Mouse (Mus musculus): ENCODE measurements at regions not wholly inside any gene's neighbourhood (a gene's known extent, or its start where the extent isn't known, plus 50 kb on each side); places are given as distances from the start of the nearest gene placed in this dataset.
A peak's percentile ranks its signal among the peaks of the same experiment; 100 is the strongest.

DNA sequence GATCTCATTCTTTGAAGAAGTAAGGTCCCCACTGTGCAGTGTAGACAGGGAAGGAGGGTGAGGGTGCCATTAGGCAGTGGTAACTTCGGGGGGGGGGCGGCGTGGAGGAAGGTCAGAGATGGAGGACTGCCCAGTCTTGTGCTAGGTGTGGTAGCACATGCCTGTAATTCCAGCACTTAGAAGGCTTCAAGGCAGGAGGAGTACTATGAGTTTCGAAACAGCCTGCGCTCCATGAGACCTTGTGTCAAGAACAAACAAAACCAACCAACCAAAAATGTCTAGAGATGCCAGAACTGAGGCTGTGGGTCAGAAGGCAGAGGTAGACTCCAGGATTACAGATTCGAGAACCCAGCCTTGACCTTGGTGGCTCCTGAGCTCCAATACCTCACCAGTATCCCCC is 130.8 kb downstream of the Pja1 start:
- Histone ChIP-seq H3K4me2 (no peak overlapping the region), H3K4me1 (replicated peaks) (no peaks in the 10 kb centered on the region), H3K4me3 (no peak overlapping the region), H3K9me3 (replicated peaks) (no peaks in the 10 kb centered on the region), H3K27ac (no peak overlapping the region), H3K36me3 (no peaks in the 10 kb centered on the region), H3K27me3 (0 out of 2 replicates have a peak, but pooled peaks cover 3% of the 10 kb centered on the region), H3K9ac (no peak overlapping the region)
- 76% methylated on average over 6 of the region's 6 CpGs for WGBS
- ATAC-seq (replicated peaks; ENCODE audit: insufficient number of reproducible peaks, insufficient read depth, low FRiP score, low read depth): no peak

DNA sequence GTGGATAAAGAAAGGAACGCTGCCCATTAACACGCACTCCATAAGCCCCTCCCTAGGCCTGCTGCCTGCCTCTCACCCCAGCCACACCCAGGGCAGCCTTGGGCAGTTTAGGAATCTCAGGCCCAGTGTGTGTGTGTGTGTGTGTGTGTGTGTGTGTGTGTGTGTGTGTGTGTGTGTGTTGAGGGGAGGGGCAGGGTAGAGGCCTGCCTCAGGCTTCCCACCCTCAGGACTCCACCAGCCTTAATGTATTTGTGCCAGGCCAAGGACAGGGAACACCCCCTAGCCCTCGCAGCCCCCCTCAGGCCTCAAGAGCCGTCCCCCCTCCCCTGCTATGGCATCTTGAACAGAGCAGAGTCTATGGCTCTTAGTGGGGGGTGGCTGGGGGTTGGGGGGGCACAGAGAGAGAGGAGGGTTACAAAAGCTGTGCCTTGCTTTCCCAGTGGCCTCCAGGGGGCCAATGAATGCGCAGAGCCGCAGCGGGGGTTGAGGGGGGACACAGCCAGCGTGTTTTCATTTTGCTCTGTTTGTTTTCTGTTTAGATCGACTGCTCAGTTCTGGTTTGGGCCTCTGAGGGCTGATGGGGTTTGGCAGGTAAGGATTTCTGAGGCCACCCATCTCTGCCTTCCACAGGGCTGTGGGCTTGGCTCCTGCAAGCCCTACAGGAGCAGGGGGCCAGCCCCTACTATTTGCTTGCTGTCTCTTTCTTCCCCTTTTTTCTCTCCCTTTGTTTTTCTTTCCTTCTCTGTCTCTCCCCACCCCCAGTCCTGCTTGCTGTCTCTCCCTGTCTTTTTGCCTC is 131.8 kb downstream of the Pja1 start:
- H3K4me2 ChIP-seq: no peak overlapping the region
- 43% methylated on average over 9 of the region's 9 CpGs for WGBS
- no peak overlapping the region for H3K27ac ChIP-seq
- no peaks in the 10 kb centered on the region for H3K4me1 ChIP-seq (replicated peaks)
- no peaks in the 10 kb centered on the region for H3K36me3 ChIP-seq
- H3K4me3 ChIP-seq: no peak overlapping the region
- H3K9me3 ChIP-seq (replicated peaks): no peaks in the 10 kb centered on the region
- H3K27me3 ChIP-seq: 0 out of 2 replicates have a peak, but pooled peaks cover 3% of the 10 kb centered on the region
- ATAC-seq (replicated peaks; ENCODE audit: insufficient number of reproducible peaks, insufficient read depth, low FRiP score, low read depth): no peak
- H3K9ac ChIP-seq: no peak overlapping the region

DNA sequence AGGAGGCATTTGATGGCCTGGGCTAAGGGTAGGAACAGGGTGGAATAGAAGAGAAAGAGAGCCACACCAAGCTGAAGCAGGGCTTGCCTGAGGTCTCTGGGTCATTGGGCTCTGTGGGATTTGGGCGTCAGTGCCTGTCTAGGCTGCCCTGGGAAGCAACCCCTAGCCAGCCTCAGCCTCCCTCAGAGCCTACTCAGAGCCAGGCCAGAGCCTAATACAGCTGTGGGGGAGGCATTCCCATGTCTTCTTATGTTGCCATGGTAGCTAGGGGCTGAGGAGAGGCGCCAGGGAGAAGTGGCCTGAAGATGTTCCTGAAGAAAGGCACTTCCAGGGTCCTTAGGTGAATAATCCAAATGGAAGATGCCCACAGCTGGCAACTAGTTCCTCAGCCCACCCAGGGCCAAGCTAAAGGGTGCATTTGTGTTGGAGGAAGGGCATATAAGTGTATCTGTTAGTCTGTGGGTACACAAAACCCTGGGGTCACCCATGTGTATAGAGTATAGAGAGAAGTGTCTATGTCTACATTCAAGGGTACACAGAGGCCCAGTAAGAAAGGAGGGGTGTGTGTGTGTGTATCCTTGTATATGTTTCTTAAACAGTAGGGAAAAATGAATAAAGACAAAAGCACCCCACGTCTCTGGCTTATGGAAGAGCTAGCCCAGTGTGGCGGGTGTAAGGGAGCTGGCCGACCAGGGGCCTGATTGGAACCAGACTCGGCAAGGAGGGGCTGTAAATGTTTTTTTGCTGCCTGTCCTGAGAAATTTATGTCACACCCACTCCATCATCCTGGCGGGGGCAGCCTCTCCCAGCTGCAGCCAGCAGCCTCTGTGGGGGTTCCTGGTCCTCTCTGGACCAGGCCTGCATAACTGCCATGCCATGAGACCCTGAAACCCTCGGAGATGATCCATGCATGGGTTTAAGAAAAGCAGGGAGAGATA is 134.2 kb downstream of the Pja1 start:
- H3K9me3 ChIP-seq (replicated peaks): no peaks in the 10 kb centered on the region
- H3K9ac ChIP-seq: no peak overlapping the region
- no peak overlapping the region for H3K4me3 ChIP-seq
- 44% methylated on average over 8 of the region's 8 CpGs for WGBS
- no peak overlapping the region for H3K4me2 ChIP-seq
- 0 out of 2 replicates have a peak, but pooled peaks cover 7% of the 10 kb centered on the region for H3K27me3 ChIP-seq
- no peak overlapping the region for H3K27ac ChIP-seq
- no peaks in the 10 kb centered on the region for H3K4me1 ChIP-seq (replicated peaks)
- H3K36me3 ChIP-seq: no peaks in the 10 kb centered on the region
- no peak for ATAC-seq (replicated peaks; ENCODE audit: insufficient number of reproducible peaks, insufficient read depth, low FRiP score, low read depth)

GRCm38 (mm10) chrX:99335886-99336589 is 135.0 kb downstream of the Pja1 start:
- 57% methylated on average over 8 of the region's 8 CpGs for WGBS
- Histone ChIP-seq H3K36me3 (no peaks in the 10 kb centered on the region), H3K4me3 (no peak overlapping the region), H3K9me3 (replicated peaks) (no peaks in the 10 kb centered on the region), H3K4me2 (no peak overlapping the region), H3K27ac (no peak overlapping the region), H3K27me3 (peaks cover 9% of the 10 kb centered on the region; the same call in 1 of the 2 replicates), H3K9ac (no peak overlapping the region), H3K4me1 (replicated peaks) (no peaks in the 10 kb centered on the region)
- no peak for ATAC-seq (replicated peaks; ENCODE audit: insufficient number of reproducible peaks, insufficient read depth, low FRiP score, low read depth)

DNA sequence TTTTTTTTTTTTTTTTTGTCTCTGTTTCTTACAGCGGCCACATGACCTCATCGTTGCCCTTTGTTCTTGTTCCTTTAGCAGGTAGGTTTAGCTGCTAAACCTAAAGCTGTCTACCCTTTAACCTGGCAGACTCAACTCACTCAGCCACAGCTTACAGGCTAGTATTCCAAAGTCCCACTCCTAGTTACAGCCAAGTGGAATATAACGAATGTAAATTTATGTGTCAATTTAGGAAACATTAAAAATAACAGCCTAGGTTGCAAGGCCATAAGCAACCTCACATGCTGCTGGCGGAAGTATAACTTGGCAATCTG is 138.7 kb downstream of the Pja1 start:
- Histone ChIP-seq H3K4me1 (replicated peaks) (peaks cover 4% of the 10 kb centered on the region), H3K9me3 (replicated peaks) (no peaks in the 10 kb centered on the region), H3K36me3 (no peaks in the 10 kb centered on the region), H3K4me3 (no peak overlapping the region), H3K27ac (no peak overlapping the region), H3K4me2 (no peak overlapping the region), H3K9ac (no peak overlapping the region), H3K27me3 (peaks cover 12% of the 10 kb centered on the region; the same call in 1 of the 2 replicates)
- ATAC-seq (replicated peaks; ENCODE audit: insufficient number of reproducible peaks, insufficient read depth, low FRiP score, low read depth): no peak
- WGBS: 62% methylated on average over 4 of the region's 4 CpGs

GRCm38 (mm10) chrX:99331764-99332456 is 139.2 kb downstream of the Pja1 start:
- Histone ChIP-seq H3K36me3 (no peaks in the 10 kb centered on the region), H3K4me1 (replicated peaks) (peaks cover 6% of the 10 kb centered on the region), H3K4me3 (no peak overlapping the region), H3K27me3 (peaks cover 12% of the 10 kb centered on the region; the same call in 1 of the 2 replicates), H3K9ac (no peak overlapping the region), H3K9me3 (replicated peaks) (no peaks in the 10 kb centered on the region), H3K4me2 (no peak overlapping the region), H3K27ac (no peak overlapping the region)
- ATAC-seq (replicated peaks; ENCODE audit: insufficient number of reproducible peaks, insufficient read depth, low FRiP score, low read depth): no peak
- WGBS: 66% methylated on average over 9 of the region's 9 CpGs

- H3K27ac ChIP-seq: no peak overlapping the region
- WGBS: 95% methylated on average over 8 of the region's 8 CpGs
- ATAC-seq (replicated peaks; ENCODE audit: insufficient number of reproducible peaks, insufficient read depth, low FRiP score, low read depth): no peak
These were observed 140.7 kb downstream of the Pja1 start for GRCm38 (mm10) chrX:99330386-99330785.

GRCm38 (mm10) chrX:99328576-99328975 is 142.5 kb downstream of the Pja1 start:
- Histone ChIP-seq H3K27ac (0 out of 2 replicates have a peak overlapping the region, but pooled peaks have one; percentile 6), H3K9ac (no peak overlapping the region), H3K4me2 (no peak overlapping the region), H3K4me1 (replicated peaks) (peaks cover 36% of the 10 kb centered on the region), H3K9me3 (replicated peaks) (no peaks in the 10 kb centered on the region), H3K4me3 (no peak overlapping the region), H3K27me3 (peaks cover 12% of the 10 kb centered on the region), H3K36me3 (no peaks in the 10 kb centered on the region)
- WGBS: 47% methylated on average over 4 of the region's 4 CpGs
- ATAC-seq (replicated peaks; ENCODE audit: insufficient number of reproducible peaks, insufficient read depth, low FRiP score, low read depth): no peak

More at GRCm38 (mm10) chrX:99330386-99330785, 140.7 kb downstream of the Pja1 start:
- H3K9ac ChIP-seq: no peak overlapping the region
- peaks cover 18% of the 10 kb centered on the region for H3K4me1 ChIP-seq (replicated peaks)
- no peaks in the 10 kb centered on the region for H3K9me3 ChIP-seq (replicated peaks)
- H3K4me2 ChIP-seq: no peak overlapping the region
- H3K36me3 ChIP-seq: no peaks in the 10 kb centered on the region
- peaks cover 12% of the 10 kb centered on the region for H3K27me3 ChIP-seq
- H3K4me3 ChIP-seq: no peak overlapping the region

DNA sequence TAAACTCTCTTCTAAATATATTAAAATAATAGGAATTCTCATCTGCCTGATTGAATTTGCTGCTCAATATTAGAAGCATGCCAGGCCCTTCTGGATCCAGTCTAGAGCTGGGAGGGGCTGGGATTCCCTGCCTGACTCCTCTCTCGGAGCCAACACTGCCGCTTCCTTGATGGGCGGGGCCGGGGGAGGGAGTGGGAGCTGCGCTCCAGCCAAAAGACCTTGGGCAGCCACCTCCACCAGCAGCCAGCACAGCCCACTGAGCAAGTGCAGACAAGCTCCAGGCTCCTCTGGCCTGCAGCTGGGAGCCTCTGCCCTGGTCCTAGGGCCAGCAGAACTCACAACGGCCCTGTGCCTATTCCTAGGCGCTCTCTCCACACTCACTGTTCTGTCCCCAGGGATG is 144.9 kb downstream of the Pja1 start:
- Histone ChIP-seq H3K9me3 (replicated peaks) (no peaks in the 10 kb centered on the region), H3K27me3 (peaks cover 6% of the 10 kb centered on the region; the same call in 1 of the 2 replicates), H3K4me2 (0 out of 2 replicates have a peak overlapping the region, but pooled peaks have one; percentile 8), H3K4me1 (replicated peaks) (peaks cover 36% of the 10 kb centered on the region), H3K27ac (peak overlapping the region; percentile 87), H3K36me3 (no peaks in the 10 kb centered on the region), H3K9ac (no peak overlapping the region), H3K4me3 (no peak overlapping the region)
- peak; percentile 83 for ATAC-seq (replicated peaks; ENCODE audit: insufficient number of reproducible peaks, insufficient read depth, low FRiP score, low read depth)
- WGBS: 17% methylated on average over 7 of the region's 7 CpGs

- Histone ChIP-seq H3K9ac (no peak overlapping the region), H3K4me2 (0 out of 2 replicates have a peak overlapping the region, but pooled peaks have one; percentile 8), H3K9me3 (replicated peaks) (no peaks in the 10 kb centered on the region), H3K27ac (peak overlapping the region; percentile 87), H3K4me3 (no peak overlapping the region), H3K27me3 (peaks cover 6% of the 10 kb centered on the region; the same call in 1 of the 2 replicates), H3K4me1 (replicated peaks) (peaks cover 36% of the 10 kb centered on the region), H3K36me3 (no peaks in the 10 kb centered on the region)
- WGBS: 33% methylated on average over 8 of the region's 8 CpGs
- ATAC-seq (replicated peaks; ENCODE audit: insufficient number of reproducible peaks, insufficient read depth, low FRiP score, low read depth): no peak; the same call in 1 of the 2 replicates
These were observed 145.6 kb downstream of the Pja1 start for GRCm38 (mm10) chrX:99325460-99325859.

All from heart, embryonic 15.5 days (tissue).